Mouse (Mus musculus) neural tube, embryonic 14.5 days (tissue): ENCODE data around the gene Olfr1062. TPM values are rescaled to one million over a fixed set of nuclear protein-coding genes. Genes with fewer than 3 reads are reported as not detected.
"Not testable (repeated sequence)": the region's sequence is repeated elsewhere in the genome, so short reads cannot be mapped to it uniquely, and the experiment has no call there.

Experiments
- ATAC-seq: fragments of 200-750 bp; cut with Nextera tagmentation; 2 replicates; pipeline ENCODE4 v1.8.0; 2017; ENCODE audit warnings: low read depth, mild to moderate bottlenecking, moderate TSS enrichment, moderate library complexity
- H3K27ac ChIP-seq: fragments of 300-500 bp; sonication (generic); 2 replicates; pipeline ENCODE4 v1.5.1; 2014; ENCODE audit warnings: low read depth, mild to moderate bottlenecking, control low read depth, low read length, moderate library complexity, mixed read lengths
- H3K27me3 ChIP-seq: fragments of 300-500 bp; sonication (generic); 2 replicates; pipeline ENCODE4 v1.6.1; 2014; ENCODE audit warnings: low read length; ENCODE audit not compliant: control insufficient read depth, insufficient read depth
- H3K36me3 ChIP-seq: fragments of 300-500 bp; sonication (generic); 2 replicates; pipeline ENCODE4 v1.6.1; 2014; ENCODE audit warnings: low read length, mixed read lengths; ENCODE audit not compliant: control insufficient read depth, insufficient read depth
- H3K4me1 ChIP-seq: fragments of 300-500 bp; sonication (generic); 2 replicates; pipeline ENCODE4 v1.6.1; 2014; ENCODE audit warnings: low read length; ENCODE audit not compliant: control insufficient read depth, insufficient read depth
- H3K4me2 ChIP-seq: fragments of 300-500 bp; sonication (generic); 2 replicates; pipeline ENCODE4 v1.6.1; 2014; ENCODE audit warnings: mild to moderate bottlenecking, low read depth, low read length, control low read depth
- H3K4me3 ChIP-seq: fragments of 300-500 bp; sonication (generic); 2 replicates; pipeline ENCODE4 v1.5.1; 2014; ENCODE audit warnings: low read depth, low read length, control low read depth, mixed read lengths
- H3K9ac ChIP-seq: fragments of 300-500 bp; sonication (generic); replicated peaks from 2 replicates; pipeline ENCODE4 v1.6.1; 2014; ENCODE audit warnings: low read depth, mild to moderate bottlenecking, control low read depth, low read length, mixed read lengths
- H3K9me3 ChIP-seq: fragments of 300-500 bp; sonication (generic); 2 replicates; pipeline ENCODE4 v1.6.1; 2016; ENCODE audit warnings: low read length; ENCODE audit not compliant: control insufficient read depth
- WGBS: fragments of 180-500 bp; shearing (Covaris S2); extraction: QIAGEN DNeasy Blood & Tissue Kit; methylation state at CpG from one replicate; pipeline ENCODE4 v1.1.7; 2014; 5-methylcytosine and 5-hydroxymethylcytosine counted together
- polyA plus RNA-seq: library from polyadenylated mRNA; unstranded; fragments of >200 nt; fragmentation: Nextera tagmentation; extraction: Ambion mirVana; gene quantifications from 2 replicates; pipeline ENCODE4 v1.2.1, GENCODE M21; 2014

The Olfr1062 gene
- polyA plus RNA-seq: not detected in 2 replicates

DNA sequence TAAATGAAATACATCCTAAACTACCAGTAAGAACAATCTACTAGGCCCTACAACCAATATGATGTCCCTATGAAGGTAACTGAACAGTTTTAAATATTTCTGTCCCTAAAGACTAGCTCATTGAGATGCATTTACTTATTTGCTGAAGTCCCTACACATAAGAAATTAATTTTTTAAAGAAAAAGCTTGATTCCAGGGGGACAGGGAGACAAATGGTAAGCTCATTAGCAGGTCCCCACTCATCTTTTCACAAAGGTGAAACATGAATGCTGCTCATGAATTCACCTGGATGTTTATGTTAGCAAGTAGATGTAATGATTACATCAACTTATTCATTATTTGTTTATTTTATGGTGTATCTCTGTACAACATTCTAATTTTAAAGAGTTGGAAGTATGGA lies at the start of gene Olfr1062:
Olfr1062 (minus strand) TSS at position 101 of the 400 bp plus-strand sequence.
- H3K27ac ChIP-seq, H3K4me2 ChIP-seq, H3K9ac ChIP-seq, H3K4me1 ChIP-seq, H3K27me3 ChIP-seq, H3K9me3 ChIP-seq, H3K4me3 ChIP-seq, ATAC-seq, H3K36me3 ChIP-seq: not testable (repeated sequence)

GRCm38 (mm10) chr2:86464442-86465109 lies 38.0 kb upstream of the Olfr1062 start:
- WGBS: 39% methylated on average over 10 of the region's 10 CpGs
- no peaks in the 10 kb centered on the region for H3K4me1 ChIP-seq
- no peaks in the 10 kb centered on the region for H3K27me3 ChIP-seq
- peak; percentile 44 for ATAC-seq
- H3K4me3 ChIP-seq: no peak overlapping the region
- no peak overlapping the region for H3K4me2 ChIP-seq
- H3K36me3 ChIP-seq: no peaks in the 10 kb centered on the region
- H3K9ac ChIP-seq: no peak overlapping the region
- no peak overlapping the region for H3K27ac ChIP-seq
- no peaks in the 10 kb centered on the region for H3K9me3 ChIP-seq

DNA sequence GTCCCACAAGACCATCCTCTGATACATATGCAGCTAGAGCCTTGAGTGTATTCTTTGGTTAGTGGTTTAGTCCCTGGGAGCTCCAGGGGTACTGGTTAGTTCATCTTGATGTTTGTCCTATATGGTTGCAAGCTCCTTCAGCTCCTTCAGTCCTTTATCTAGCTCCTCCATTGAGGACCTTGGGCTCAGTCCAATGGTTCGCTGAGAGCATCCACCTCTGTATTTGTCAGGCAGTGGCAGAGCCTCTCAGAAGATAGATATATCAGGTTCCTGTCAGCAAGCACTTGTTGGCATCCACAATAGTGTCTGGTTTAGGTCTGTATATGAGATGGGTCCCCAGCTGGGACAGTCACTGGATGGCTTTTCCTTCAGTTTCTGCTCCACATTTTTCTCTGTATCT lies 33.9 kb upstream of the Olfr1062 start:
- Histone ChIP-seq H3K36me3 (no peaks in the 10 kb centered on the region), H3K4me1 (no peaks in the 10 kb centered on the region), H3K27ac (no peak overlapping the region), H3K9ac (no peak overlapping the region), H3K27me3 (no peaks in the 10 kb centered on the region), H3K4me2 (no peak overlapping the region), H3K4me3 (no peak overlapping the region), H3K9me3 (no peaks in the 10 kb centered on the region)
- WGBS: 86% methylated on average over 1 of the region's 1 CpGs
- no peak for ATAC-seq

DNA sequence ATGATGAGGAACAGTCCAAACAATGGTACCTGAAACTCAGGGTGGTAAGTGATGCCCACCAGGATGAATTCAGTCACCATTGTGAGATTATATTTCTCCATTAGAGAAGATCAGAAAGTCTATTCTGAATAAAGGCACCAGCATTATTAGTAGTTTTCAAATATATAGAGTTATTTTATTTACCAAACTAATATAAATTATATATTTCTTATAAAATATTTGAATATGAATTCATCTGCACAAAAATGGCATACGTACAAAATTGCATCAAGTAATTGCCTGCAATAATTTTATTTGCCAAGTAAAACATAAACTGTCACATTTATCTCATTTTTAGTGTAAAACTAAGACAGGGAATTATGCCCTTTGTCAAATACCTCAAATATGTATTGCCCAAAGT lies 29.6 kb upstream of the Olfr1062 start, which contains the start of gene Olfr1066:
Olfr1066 (minus strand) TSS at position 101 of the 400 bp plus-strand sequence.
- Histone ChIP-seq H3K27me3 (no peaks in the 10 kb centered on the region), H3K4me3 (no peak within 1 kb of the TSS), H3K27ac (no peak within 1 kb of the TSS), H3K36me3 (no peaks in the 10 kb centered on the region), H3K4me2 (no peak within 1 kb of the TSS), H3K9ac (no peak within 1 kb of the TSS), H3K4me1 (no peaks in the 10 kb centered on the region), H3K9me3 (no peaks in the 10 kb centered on the region)
- ATAC-seq: no peak
- 84% methylated on average over 1 of the region's 1 CpGs for WGBS

GRCm38 (mm10) chr2:86450491-86450890 lies 23.9 kb upstream of the Olfr1062 start, which contains the start of gene Olfr1065:
Gene Olfr1065 (minus strand): TSS chr2:86450591.
- H3K27ac ChIP-seq, H3K4me2 ChIP-seq, H3K9ac ChIP-seq, H3K27me3 ChIP-seq, H3K36me3 ChIP-seq, ATAC-seq, H3K9me3 ChIP-seq, H3K4me1 ChIP-seq, H3K4me3 ChIP-seq: not testable (repeated sequence)
- no CpG with 5 or more reads among the region's 1 CpGs for WGBS

GRCm38 (mm10) chr2:86442101-86442500 lies 15.6 kb upstream of the Olfr1062 start:
- 61% methylated on average over 1 of the region's 1 CpGs for WGBS
- H3K4me3 ChIP-seq: not testable (repeated sequence)

DNA sequence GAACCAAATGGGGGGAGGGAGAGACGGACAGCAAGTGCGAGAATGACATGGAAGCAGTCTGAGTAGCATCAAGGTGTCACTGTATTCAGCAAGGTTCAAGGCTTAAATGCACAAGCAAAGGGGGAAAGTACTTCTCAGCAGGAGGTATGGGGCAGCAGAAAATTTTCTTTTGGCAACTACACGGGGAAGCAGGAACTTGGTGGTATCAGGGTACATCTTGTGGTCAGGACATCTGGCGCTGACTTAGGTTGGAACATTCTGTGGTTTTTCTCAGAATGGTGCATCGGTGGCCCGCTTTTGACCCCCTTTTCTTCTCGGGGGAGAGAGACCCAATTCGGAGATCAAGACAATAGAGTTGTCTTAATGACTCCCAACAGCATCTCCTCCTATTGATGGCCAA lies 2.0 kb upstream of the Olfr1062 start:
- H3K27ac ChIP-seq, H3K36me3 ChIP-seq, ATAC-seq, H3K9me3 ChIP-seq, H3K27me3 ChIP-seq, H3K4me1 ChIP-seq, H3K4me2 ChIP-seq, H3K9ac ChIP-seq, H3K4me3 ChIP-seq: not testable (repeated sequence)
- 91% methylated on average over 8 of the region's 8 CpGs for whole genome bisulfite sequencing

More at GRCm38 (mm10) chr2:86442101-86442500, 15.6 kb upstream of the Olfr1062 start:
- ATAC-seq, H3K27me3 ChIP-seq, H3K4me1 ChIP-seq, H3K36me3 ChIP-seq, H3K4me2 ChIP-seq, H3K9me3 ChIP-seq, H3K27ac ChIP-seq, H3K9ac ChIP-seq: not testable (repeated sequence)

DNA sequence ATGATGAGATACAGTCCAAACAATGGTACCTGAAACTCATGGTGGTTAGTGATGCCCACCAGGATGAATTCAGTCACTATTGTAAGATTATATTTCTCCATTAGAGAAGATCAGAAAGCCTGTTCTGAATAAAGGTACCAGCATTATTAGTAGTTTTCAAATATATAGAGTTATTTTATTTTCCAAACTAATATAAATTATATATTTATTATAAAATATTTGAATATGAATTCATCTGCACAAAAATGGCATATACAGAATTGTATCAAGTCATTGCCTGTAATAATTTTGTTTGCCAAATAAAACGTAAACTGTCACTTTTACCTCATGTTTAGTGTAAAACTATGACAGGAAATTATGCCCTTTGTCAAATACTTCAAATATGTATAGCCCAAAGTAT lies 12.6 kb downstream of the Olfr1062 start, which contains the start of gene Olfr1061:
Olfr1061 (minus strand) TSS at position 101 of the 400 bp plus-strand sequence.
- 85% methylated on average over 1 of the region's 1 CpGs for WGBS
- Histone ChIP-seq H3K27me3 (no peaks in the 10 kb centered on the region), H3K9ac (no peak within 1 kb of the TSS), H3K36me3 (no peaks in the 10 kb centered on the region), H3K9me3 (no peaks in the 10 kb centered on the region), H3K4me3 (no peak within 1 kb of the TSS), H3K4me2 (no peak within 1 kb of the TSS), H3K4me1 (no peaks in the 10 kb centered on the region), H3K27ac (no peak within 1 kb of the TSS)
- no peak for ATAC-seq

DNA sequence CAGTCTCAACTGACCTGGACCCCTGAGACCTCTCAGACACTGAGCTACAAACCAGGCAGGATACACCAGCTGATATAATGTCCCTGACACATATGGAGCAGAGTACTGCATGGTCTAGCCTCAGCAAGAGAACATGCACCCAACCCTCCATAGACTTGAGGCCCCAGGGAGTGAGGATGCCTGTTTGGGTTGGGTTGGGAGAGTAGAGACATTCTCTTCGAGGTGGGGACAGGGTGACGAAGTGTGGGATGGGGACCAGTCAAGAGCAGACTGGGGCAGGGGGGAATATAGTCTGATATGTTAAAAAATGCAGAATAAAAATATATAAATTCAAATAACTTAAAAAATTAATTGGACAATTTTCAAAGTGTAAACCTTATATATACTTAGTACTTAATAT lies 31.4 kb downstream of the Olfr1062 start:
- no peak for ATAC-seq
- Histone ChIP-seq H3K36me3 (no peaks in the 10 kb centered on the region), H3K4me2 (no peak overlapping the region), H3K9ac (no peak overlapping the region), H3K4me3 (no peak overlapping the region), H3K9me3 (no peaks in the 10 kb centered on the region), H3K27me3 (no peaks in the 10 kb centered on the region), H3K4me1 (no peaks in the 10 kb centered on the region), H3K27ac (no peak overlapping the region)
- WGBS: 97% methylated on average over 2 of the region's 2 CpGs
